In the genomic region with DNA sequence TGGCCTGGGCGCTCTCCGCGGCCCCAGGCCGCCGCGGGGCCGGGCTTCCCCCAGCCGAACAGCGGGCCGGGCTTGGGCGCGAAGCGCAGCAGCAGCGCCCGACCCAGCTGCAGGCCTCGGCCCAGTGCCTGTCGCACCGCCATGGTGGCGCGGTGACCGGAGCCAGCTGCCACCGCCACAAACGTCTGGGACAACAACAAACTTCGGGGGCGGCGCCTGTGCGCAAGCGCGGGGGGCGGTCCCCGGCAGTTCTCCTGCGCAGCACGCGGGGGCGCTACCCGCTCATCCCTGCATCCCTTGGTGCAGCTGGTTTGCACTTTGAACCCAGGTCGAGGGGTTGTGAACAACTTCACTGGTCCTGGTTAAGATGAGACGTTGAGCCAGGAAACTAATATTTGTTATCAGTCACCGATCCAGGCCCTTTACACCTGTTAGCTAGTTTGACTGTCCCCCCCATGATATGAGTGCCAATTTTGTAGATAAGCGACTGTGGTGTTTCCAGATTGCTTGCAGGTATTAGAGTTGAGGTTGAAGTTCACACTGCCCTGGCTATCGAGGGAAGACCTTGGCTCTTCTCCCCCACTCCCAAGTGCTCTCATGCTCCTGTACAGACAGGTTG, we compare ENCODE assay signal across 8 mouse cellular contexts. TPM values are rescaled to one million over a fixed set of nuclear protein-coding genes. Genes with fewer than 3 reads are reported as not detected.
DNase-seq lines count a peak whose midpoint lies in the region; ATAC-seq lines count a peak whose summit lies in the region.

A gene (minus strand): TSS at position 231 of the 619 bp plus-strand sequence.

- peak within 1 kb of the TSS; percentile 85 for H3K4me3 ChIP-seq in hindbrain, embryonic 15.5 days

- H3K36me3 ChIP-seq in hindbrain, embryonic 15.5 days, result no peaks in the 10 kb centered on the region

- WGBS in hindbrain, embryonic 15.5 days, result 3% methylated on average over 40 of the region's 41 CpGs

- ATAC-seq in hindbrain, embryonic 15.5 days (ENCODE audit: low FRiP score, low read depth), result peak; percentile 68; the same call in 1 of the 2 replicates

- peak within 1 kb of the TSS; percentile 60 for H3K4me2 ChIP-seq in hindbrain, embryonic 15.5 days

- peak within 1 kb of the TSS; percentile 88 for H3K27ac ChIP-seq in hindbrain, embryonic 15.5 days (replicated peaks)

- DNase-seq in WW6 (ENCODE audit: low read depth, low spot score), result peak; percentile 68
- peak; percentile 92 for DNase-seq in cerebellum, postnatal 36 days
- peak; percentile 94 for DNase-seq in gastrocnemius, adult 18-20 months (ENCODE audit: low spot score)
- DNase-seq in left cerebral cortex, adult 11 months (ENCODE audit: low spot score), result peak; percentile 91
- DNase-seq in lung, postnatal 36 days, result peak; percentile 96
- peak; percentile 93 for DNase-seq in retina, embryonic 14.5 days (ENCODE audit: low spot score)
- DNase-seq in thymus, postnatal 36 days, result peak; percentile 91

- H3K4me1 ChIP-seq in hindbrain, embryonic 15.5 days (replicated peaks), result peaks cover 33% of the 10 kb centered on the region

- peak within 1 kb of the TSS; percentile 58 for H3K9ac ChIP-seq in hindbrain, embryonic 15.5 days

- no peaks in the 10 kb centered on the region for H3K9me3 ChIP-seq in hindbrain, embryonic 15.5 days

- H3K27me3 ChIP-seq in hindbrain, embryonic 15.5 days, result no peaks in the 10 kb centered on the region

RNA-seq across cellular contexts. Expression of the gene that starts here (rescaled TPM):
- 100 to 1,000 TPM; 737 to 833 TPM for total RNA-seq in gastrocnemius, adult 18-20 months (2021)
- polyA plus RNA-seq in hindbrain, embryonic 15.5 days (2015; fragmentation: Nextera tagmentation; extraction: Ambion mirVana), result 105 and 111 TPM in 2 replicates

Comparison
In these comparisons a context has a peak if more than half of its experiments do, and no peak if none do; other contexts are left out.
1. Peak in every context shown above with its lines: DNase-seq, ATAC-seq, H3K4me3 ChIP-seq and H3K27ac ChIP-seq.